Mouse (Mus musculus): ENCODE measurements around the gene Gatb.

DNA sequence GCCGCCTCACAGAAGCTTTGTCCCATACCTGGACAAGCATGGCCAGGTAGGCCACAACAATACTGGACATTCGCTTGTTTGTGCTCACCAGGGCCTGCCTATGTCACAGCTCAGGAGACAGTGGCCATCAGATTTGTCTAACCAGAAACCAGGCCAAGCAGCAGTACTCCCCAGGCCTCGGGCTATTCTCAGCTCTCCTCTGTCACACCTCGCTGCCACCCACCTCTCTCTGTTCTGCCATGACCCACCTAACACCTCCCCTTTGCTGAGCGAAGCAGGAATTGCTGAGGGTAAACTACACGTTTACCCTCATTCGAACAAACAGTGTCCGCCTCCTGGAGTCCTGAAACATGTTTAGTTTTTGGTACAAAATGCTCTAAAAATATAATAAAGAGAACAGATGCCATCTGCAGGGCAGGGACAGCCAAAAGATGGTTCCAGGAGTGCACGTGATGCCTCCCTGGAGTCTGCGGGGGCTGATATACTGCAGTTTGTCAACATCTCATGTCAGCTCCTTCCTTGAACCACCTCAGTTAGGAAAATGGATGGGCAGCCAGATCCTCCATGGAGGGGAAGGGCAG, 90.8 kb downstream of the Gatb start:
- TF ChIP-seq CTCF (IDR thresholded peaks at IDR 0.05; ENCODE audit: borderline replicate concordance, insufficient read depth, low read depth, low read length) (no peak), POLR2A (IDR thresholded peaks at IDR 0.05; ENCODE audit: borderline replicate concordance, insufficient read depth, low read length) (no peak)

Data from cerebellum, adult 2 months (tissue).